In the genomic region with DNA sequence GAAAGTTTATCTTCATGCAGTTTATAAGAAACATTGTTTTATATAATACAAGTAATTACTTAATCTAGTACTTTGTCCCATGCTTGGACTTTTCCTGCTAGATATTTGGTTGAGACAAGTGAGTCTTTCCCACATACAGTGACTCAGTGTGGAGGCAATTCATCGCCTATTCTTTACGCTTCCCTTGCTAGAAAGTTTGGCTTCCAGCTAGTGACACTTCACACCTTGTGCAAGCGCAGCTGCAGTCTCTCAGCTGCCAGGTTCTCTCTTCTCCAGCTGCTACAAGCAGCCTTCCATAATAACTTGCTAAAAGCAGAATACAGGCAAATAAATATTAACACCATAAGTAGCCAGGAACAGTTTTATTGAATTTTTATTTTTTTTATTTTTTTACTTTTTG, we compare ENCODE assay signal across 24 mouse cellular contexts.
DNase-seq lines count a peak whose midpoint lies in the region; ATAC-seq and TF ChIP-seq lines count a peak whose summit lies in the region.
"Had no signal": no experiment of that assay in that cellular context is flagged by ENCODE, and none has a peak within 500 bp of the region (broad histone marks: within the 10 kb centered on the region; RNA-seq: fewer than 3 reads in every experiment).

No protein-coding gene starts in this region.

- 42% methylated on average over 3 of the region's 3 CpGs for WGBS in forebrain, embryonic 14.5 days
- WGBS in forebrain, embryonic 11.5 days = 79% methylated on average over 3 of the region's 3 CpGs
- WGBS in midbrain, postnatal 0 days = 82% methylated on average over 3 of the region's 3 CpGs
- 86% methylated on average over 3 of the region's 3 CpGs for WGBS in midbrain, embryonic 13.5 days
- WGBS in forebrain, embryonic 16.5 days = 39% methylated on average over 3 of the region's 3 CpGs

- peak; percentile 69 for DNase-seq in forebrain, embryonic 14.5 days (ENCODE audit: low spot score)
- DNase-seq in forebrain, embryonic 11.5 days (ENCODE audit: low spot score) = no peak
- DNase-seq in left cerebral cortex, postnatal 14 days (ENCODE audit: low spot score in 2 of 2) = peak; percentile 50 to 72
- no peak for DNase-seq in left cerebral cortex, postnatal 4 days
- DNase-seq in midbrain, postnatal 0 days (ENCODE audit: low spot score) = peak; percentile 42
- no peak for DNase-seq in B cell, adult 2 months
- DNase-seq: adrenal gland, postnatal 25 days; cerebellum, adult 11 months; cerebellum, postnatal 14 days; gastrocnemius, postnatal 10 days; heart, adult 18-20 months; heart, postnatal 14 days; kidney, adult 11 months; kidney, postnatal 36 days; layer of hippocampus, adult 9-11 months; thymus, adult 18-20 months; thymus, postnatal 4 days had no signal

- no peaks in the 10 kb centered on the region for H3K9me3 ChIP-seq in forebrain, embryonic 14.5 days (replicated peaks; ENCODE audit: control insufficient read depth, low read length)
- H3K9me3 ChIP-seq in forebrain, embryonic 11.5 days (ENCODE audit: control insufficient read depth, low read length) = no peaks in the 10 kb centered on the region
- no peaks in the 10 kb centered on the region for H3K9me3 ChIP-seq in midbrain, postnatal 0 days (ENCODE audit: low read length)
- no peaks in the 10 kb centered on the region for H3K9me3 ChIP-seq in midbrain, embryonic 13.5 days
- no peaks in the 10 kb centered on the region for H3K9me3 ChIP-seq in forebrain, embryonic 16.5 days (ENCODE audit: control insufficient read depth, low read length)
- H3K9me3 ChIP-seq: heart, embryonic 13.5 days; kidney, embryonic 15.5 days; stomach, embryonic 15.5 days had no signal

- H3K4me2 ChIP-seq in forebrain, embryonic 14.5 days (ENCODE audit: low read length) = no peak overlapping the region
- H3K4me2 ChIP-seq in forebrain, embryonic 11.5 days (ENCODE audit: low read depth, low read length, severe bottlenecking) = no peak overlapping the region
- H3K4me2 ChIP-seq in midbrain, postnatal 0 days (ENCODE audit: low read depth, low read length, poor library complexity, severe bottlenecking) = no peak overlapping the region
- no peak overlapping the region for H3K4me2 ChIP-seq in midbrain, embryonic 13.5 days (replicated peaks)
- no peak overlapping the region for H3K4me2 ChIP-seq in forebrain, embryonic 16.5 days (ENCODE audit: low read length)
- H3K4me2 ChIP-seq: heart, embryonic 13.5 days; kidney, embryonic 15.5 days; midbrain, embryonic 11.5 days; stomach, embryonic 15.5 days had no signal

- intact Hi-C loops in left cerebral cortex, postnatal 14 days (cut with DNase I) = no loop called here
- intact Hi-C loops in left cerebral cortex, postnatal 4 days (cut with DNase I) = no loop called here

- H3K9ac ChIP-seq in forebrain, embryonic 14.5 days (ENCODE audit: low read length) = no peak overlapping the region
- H3K9ac ChIP-seq in forebrain, embryonic 11.5 days (ENCODE audit: low read length) = no peak overlapping the region
- H3K9ac ChIP-seq in midbrain, postnatal 0 days (replicated peaks; ENCODE audit: low read length, poor library complexity, severe bottlenecking) = no peak overlapping the region
- no peak overlapping the region for H3K9ac ChIP-seq in midbrain, embryonic 13.5 days (replicated peaks)
- no peak overlapping the region for H3K9ac ChIP-seq in forebrain, embryonic 16.5 days (replicated peaks; ENCODE audit: low read depth, low read length)
- H3K9ac ChIP-seq: heart, embryonic 13.5 days; kidney, embryonic 15.5 days; stomach, embryonic 15.5 days had no signal

- H3K36me3 ChIP-seq in forebrain, embryonic 14.5 days (ENCODE audit: control insufficient read depth, insufficient read depth, low read length) = no peaks in the 10 kb centered on the region
- no peaks in the 10 kb centered on the region; the same call in 1 of the 2 replicates for H3K36me3 ChIP-seq in forebrain, embryonic 11.5 days (ENCODE audit: control insufficient read depth, insufficient read depth, low read length)
- no peaks in the 10 kb centered on the region for H3K36me3 ChIP-seq in midbrain, postnatal 0 days (ENCODE audit: insufficient read depth, low read length)
- H3K36me3 ChIP-seq in midbrain, embryonic 13.5 days = no peaks in the 10 kb centered on the region
- no peaks in the 10 kb centered on the region for H3K36me3 ChIP-seq in forebrain, embryonic 16.5 days (ENCODE audit: control insufficient read depth, insufficient read depth)
- H3K36me3 ChIP-seq: stomach, embryonic 15.5 days had no signal

- no peak for TF ChIP-seq CTCF in midbrain, postnatal 0 days (IDR thresholded peaks at IDR 0.05)

- no peaks in the 10 kb centered on the region for H3K27me3 ChIP-seq in forebrain, embryonic 14.5 days (replicated peaks; ENCODE audit: control insufficient read depth, insufficient read depth, low read length)
- no peaks in the 10 kb centered on the region for H3K27me3 ChIP-seq in forebrain, embryonic 11.5 days (ENCODE audit: control insufficient read depth, insufficient read depth, low read length)
- H3K27me3 ChIP-seq in midbrain, postnatal 0 days (ENCODE audit: insufficient read depth, low read length) = no peaks in the 10 kb centered on the region
- no peaks in the 10 kb centered on the region for H3K27me3 ChIP-seq in midbrain, embryonic 13.5 days
- H3K27me3 ChIP-seq in forebrain, embryonic 16.5 days (replicated peaks; ENCODE audit: control insufficient read depth, insufficient read depth, low read length) = no peaks in the 10 kb centered on the region
- H3K27me3 ChIP-seq: heart, embryonic 13.5 days; kidney, embryonic 15.5 days; stomach, embryonic 15.5 days had no signal

- H3K4me3 ChIP-seq in forebrain, embryonic 14.5 days (ENCODE audit: low read depth, low read length) = no peak overlapping the region
- no peak overlapping the region for H3K4me3 ChIP-seq in forebrain, embryonic 11.5 days (ENCODE audit: low read depth, low read length)
- H3K4me3 ChIP-seq in midbrain, postnatal 0 days (ENCODE audit: low read depth, low read length) = no peak overlapping the region
- H3K4me3 ChIP-seq in midbrain, embryonic 13.5 days (replicated peaks) = no peak overlapping the region
- no peak overlapping the region for H3K4me3 ChIP-seq in forebrain, embryonic 16.5 days (replicated peaks; ENCODE audit: low read length)
- H3K4me3 ChIP-seq: heart, embryonic 13.5 days; kidney, embryonic 15.5 days; stomach, embryonic 15.5 days had no signal

- H3K4me1 ChIP-seq in forebrain, embryonic 14.5 days (ENCODE audit: control insufficient read depth, insufficient read depth, low read length) = peaks cover 15% of the 10 kb centered on the region
- H3K4me1 ChIP-seq in forebrain, embryonic 11.5 days (replicated peaks; ENCODE audit: control insufficient read depth, insufficient read depth, low read length) = no peaks in the 10 kb centered on the region
- 0 out of 2 replicates have a peak, but pooled peaks cover 3% of the 10 kb centered on the region for H3K4me1 ChIP-seq in midbrain, postnatal 0 days (ENCODE audit: insufficient read depth, low read length)
- H3K4me1 ChIP-seq in midbrain, embryonic 13.5 days (replicated peaks) = peaks cover 31% of the 10 kb centered on the region
- H3K4me1 ChIP-seq in forebrain, embryonic 16.5 days (replicated peaks; ENCODE audit: control insufficient read depth, insufficient read depth, low read length) = peaks cover 28% of the 10 kb centered on the region

- H3K27ac ChIP-seq in forebrain, embryonic 14.5 days (ENCODE audit: low read depth, low read length) = no peak overlapping the region; the same call in 1 of the 2 replicates
- H3K27ac ChIP-seq in forebrain, embryonic 11.5 days (ENCODE audit: low read depth, low read length) = no peak overlapping the region
- H3K27ac ChIP-seq in midbrain, postnatal 0 days (ENCODE audit: low read depth, low read length) = no peak overlapping the region
- H3K27ac ChIP-seq in midbrain, embryonic 13.5 days = no peak overlapping the region
- H3K27ac ChIP-seq in forebrain, embryonic 16.5 days (ENCODE audit: low read length) = no peak overlapping the region
- H3K27ac ChIP-seq: heart, embryonic 13.5 days; kidney, embryonic 15.5 days had no signal

- peak; percentile 41 for ATAC-seq in forebrain, embryonic 14.5 days
- ATAC-seq in forebrain, embryonic 11.5 days (replicated peaks; ENCODE audit: low FRiP score) = no peak
- ATAC-seq in midbrain, postnatal 0 days (ENCODE audit: low FRiP score) = no peak
- no peak for ATAC-seq in midbrain, embryonic 13.5 days
- ATAC-seq in forebrain, embryonic 16.5 days = peak; percentile 61; the same call in 1 of the 2 replicates
- ATAC-seq: CD4-positive, CD25-positive, alpha-beta regulatory T cell, adult 4 months had no signal

Comparison
In these comparisons a context has a peak if more than half of its experiments do, and no peak if none do; other contexts are left out.
1. ATAC-seq: peak in forebrain, embryonic 14.5 days (single experiment) and forebrain, embryonic 16.5 days (single experiment); none in forebrain, embryonic 11.5 days (single experiment), midbrain, postnatal 0 days (single experiment) and midbrain, embryonic 13.5 days (single experiment).
2. DNase-seq: peak in forebrain, embryonic 14.5 days (single experiment), left cerebral cortex, postnatal 14 days (2 of 2) and midbrain, postnatal 0 days (single experiment); none in forebrain, embryonic 11.5 days (single experiment), left cerebral cortex, postnatal 4 days (single experiment) and B cell, adult 2 months (0 of 2).